Mouse (Mus musculus) spleen, adult 2 months (tissue): ENCODE measurements around the gene Dao.

Experiments used
- CTCF ChIP-seq: fragments of 200-500 bp; IDR thresholded peaks from 2 replicates; pipeline ENCODE4 v1.5.1; 2011; ENCODE audit warnings: mild to moderate bottlenecking, inconsistent platforms; ENCODE audit not compliant: insufficient read depth, insufficient read length, insufficient replicate concordance; ENCODE audit errors: extremely low read depth
- POLR2A ChIP-seq: fragments of 200-500 bp; IDR thresholded peaks from 2 replicates; pipeline ENCODE4 v1.6.1; 2011; ENCODE audit warnings: low read depth, low read length, inconsistent platforms

DNA sequence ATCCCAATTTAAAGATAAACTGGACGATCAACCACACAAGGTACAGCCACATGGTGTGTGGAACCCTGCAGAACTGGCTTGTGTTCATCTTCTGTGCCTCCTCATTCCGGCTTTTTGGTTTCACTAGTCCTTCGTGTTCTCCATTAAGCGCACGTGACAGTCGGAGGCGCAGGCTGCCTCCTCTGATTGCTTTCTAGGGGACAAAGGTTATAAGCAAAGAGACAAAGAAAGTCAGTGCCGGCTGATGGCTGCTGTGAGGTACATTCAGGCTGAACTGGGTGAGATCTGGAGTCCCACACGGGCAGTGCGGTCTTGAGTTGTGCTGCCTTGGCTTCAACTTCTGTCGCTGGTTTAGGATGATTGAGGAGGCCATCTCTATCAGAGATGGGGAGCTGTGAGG is 1.1 kb downstream of the Dao start:
- TF ChIP-seq POLR2A = no peak
- TF ChIP-seq CTCF = no peak
